Mouse (Mus musculus) right cerebral cortex, adult 2 months (tissue): ENCODE measurements at regions not wholly inside any gene's neighbourhood (a gene's known extent, or its start where the extent isn't known, plus 50 kb on each side); places are given as distances from the start of the nearest gene placed in this dataset.
A peak's percentile ranks its signal among the peaks of the same experiment; 100 is the strongest.

Experiments used
- DNase-seq, 2 experiments: peaks; one replicate each; pipeline ENCODE4 v3.0.0; 2021 to 2022; ENCODE audit warnings: low spot score in 2 of 2

DNA sequence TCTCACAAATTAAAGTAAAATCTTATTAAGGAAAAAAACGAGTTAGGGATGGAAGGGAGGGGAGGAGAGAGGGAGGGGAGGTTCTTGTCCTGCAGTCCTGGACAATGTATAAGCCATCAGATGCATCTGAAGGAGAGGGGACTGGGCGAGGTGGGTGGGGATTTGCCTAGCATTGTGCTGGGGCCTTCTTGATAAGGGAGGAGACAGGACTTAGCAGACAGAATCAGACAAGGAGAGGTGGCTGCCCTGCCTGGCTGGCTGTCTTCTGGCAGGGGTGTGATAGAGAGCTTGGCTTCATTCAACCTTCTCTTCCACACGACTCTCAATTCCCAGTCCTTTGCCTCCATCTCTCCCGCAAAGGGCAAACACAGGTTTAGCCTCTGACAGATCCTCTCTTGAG lies 318.9 kb downstream of the Gm49356 start:
- no peak for DNase-seq

DNA sequence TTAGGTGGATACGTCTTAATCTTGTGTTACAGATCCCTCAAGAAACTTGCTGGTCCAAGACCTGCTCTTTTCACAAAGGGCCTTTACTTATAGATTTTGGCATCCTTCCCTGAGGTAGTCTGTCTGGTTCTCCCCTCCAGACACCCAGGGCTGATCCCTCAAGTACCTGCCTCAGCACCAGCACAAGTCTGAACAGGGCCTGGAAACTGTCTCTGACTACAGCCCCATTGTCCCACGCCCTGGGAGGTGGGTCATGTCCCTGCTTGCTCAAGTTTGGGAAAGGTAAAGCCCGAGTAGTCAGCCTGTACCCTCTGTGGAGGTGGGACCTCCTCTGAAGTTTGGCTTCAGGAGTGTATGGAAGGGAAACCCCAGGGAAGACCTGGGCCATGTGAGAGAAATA lies 323.3 kb downstream of the Gm49356 start:
- DNase-seq = no peak

DNA sequence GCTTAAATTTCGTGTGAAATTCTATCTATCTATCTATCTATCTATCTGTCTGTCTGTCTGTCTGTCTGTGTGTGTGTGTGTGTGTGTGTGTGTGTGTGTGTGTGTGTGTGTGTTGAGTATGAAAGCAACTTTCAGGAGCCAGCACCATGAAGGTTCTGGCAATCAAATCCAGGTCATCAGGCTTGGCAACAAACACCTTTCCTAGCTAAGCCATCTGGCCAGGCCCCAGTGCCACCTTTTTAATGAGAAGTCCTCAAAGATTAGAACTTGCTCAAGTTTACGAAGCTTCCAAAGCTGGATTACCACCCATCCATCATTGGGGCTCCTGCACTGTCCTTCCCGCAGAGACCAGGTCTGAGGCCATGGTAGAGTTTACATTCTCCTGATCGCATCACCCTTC lies 325.0 kb downstream of the Gm49356 start:
- no peak for DNase-seq

DNA sequence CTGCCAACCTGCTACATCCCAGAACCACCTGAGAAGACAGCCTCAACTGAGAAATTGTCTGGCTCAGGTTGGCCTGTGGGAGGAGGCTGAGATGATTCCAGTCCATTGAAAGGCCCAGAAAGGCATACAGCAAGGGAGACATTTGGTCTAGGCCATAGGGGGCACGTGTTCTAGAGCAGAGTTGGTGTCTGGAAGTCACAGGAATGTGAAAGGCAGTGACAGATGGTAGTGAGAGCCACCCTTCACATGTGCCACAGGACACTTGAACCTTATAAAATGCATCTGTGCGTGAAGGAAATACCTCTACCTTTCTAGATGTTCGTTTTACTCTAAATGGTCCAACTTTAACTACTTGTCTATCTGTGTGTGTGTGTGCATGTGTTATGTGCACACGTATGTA lies 326.1 kb downstream of the Gm49356 start:
- no peak for DNase-seq

DNA sequence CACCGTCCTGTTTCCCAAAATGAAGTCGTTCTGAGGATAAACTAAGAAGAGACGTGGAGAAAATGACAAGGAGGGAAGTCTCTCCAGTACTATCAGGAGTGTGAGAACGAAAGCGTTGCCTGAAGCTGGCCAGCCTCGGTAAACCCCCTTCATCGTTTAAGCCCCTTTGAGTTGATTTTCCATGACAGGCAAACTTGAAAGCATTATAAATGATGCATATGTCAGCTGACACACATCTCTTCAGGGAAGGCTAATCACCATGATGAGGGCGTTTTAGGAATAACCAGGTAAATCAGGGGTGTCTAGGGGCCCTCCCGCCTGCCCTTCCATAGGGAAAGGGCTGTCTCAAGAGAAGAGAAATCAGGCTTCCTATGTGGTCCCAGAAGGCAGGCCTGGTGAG lies 328.4 kb downstream of the Gm49356 start:
- DNase-seq = no peak

DNA sequence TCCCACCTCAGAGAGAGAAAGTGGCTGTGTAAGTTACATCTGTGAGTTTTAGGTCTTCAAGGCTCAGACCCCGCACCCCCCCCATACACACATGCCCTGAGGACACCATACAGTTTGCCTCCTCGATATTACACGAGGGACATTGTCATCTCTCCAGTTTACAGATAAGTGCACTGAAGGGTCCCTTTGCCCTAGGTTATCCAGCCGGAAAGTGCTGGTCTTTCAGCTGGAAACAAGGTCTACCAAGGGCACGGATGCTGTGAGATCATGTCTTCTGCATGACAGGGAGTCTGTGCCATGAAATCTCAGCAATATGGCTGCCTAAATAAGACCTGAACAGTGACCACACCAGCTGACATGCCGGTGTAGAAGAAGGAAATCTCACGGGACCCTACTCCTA lies 329.8 kb downstream of the Gm49356 start:
- no peak for DNase-seq

DNA sequence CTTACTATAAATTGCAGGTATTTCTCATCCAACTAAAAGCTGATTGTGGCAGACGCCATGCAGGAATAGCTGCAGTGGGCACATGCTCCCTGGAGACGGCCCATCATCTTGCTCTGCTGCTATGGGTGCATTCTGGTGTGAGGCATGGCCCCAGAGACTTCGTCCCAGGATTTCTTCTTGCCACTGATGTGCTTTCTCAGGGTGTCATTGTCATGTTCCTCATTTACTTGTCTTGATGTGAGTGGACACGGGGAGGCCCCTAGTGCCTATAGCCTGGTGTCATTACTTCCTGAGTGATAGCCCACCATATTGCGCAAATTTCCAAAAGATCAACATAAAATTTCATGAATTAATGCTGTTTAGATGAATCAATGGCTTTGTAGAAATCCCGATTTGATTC lies 336.5 kb downstream of the Gm49356 start:
- DNase-seq = no peak

DNA sequence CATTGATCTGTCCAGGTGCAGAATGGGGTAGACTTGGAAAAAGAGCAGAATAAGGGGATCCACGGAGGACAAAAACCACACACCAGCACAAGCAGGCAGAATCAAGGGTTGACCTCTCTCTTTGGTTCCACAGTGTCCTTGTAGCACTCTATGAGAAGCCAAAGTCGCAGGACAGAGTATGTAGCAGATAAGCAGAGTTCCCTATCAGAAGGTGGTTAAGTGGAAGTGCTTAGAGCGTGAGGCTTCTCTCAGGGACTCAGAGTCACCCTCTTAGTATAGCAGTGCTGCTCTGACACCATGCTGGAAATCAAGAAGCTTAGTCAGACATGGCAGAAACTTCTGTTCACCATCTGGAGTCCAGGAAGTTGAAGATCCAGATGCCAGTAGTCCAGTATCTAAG lies 338.2 kb downstream of the Gm49356 start:
- DNase-seq = no peak

DNA sequence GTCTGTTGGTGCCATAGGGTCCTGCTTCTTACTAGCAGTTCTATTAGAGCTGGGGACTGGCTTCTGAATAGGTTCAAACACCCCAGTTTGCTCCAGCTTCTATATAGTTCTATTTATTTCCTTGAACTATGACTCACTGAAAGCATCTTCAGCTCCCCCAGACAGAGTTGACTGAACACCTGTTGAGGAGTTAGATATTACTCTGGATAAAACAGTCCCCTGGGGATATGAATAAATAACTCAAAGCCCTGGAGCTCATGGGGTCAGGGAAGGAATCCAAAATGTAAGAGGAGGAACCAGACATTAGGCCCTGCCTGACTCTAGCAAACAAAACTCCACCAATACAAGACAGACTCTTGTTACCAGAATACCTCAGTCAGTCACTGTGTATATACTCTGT lies 341.4 kb downstream of the Gm49356 start:
- no peak for DNase-seq

DNA sequence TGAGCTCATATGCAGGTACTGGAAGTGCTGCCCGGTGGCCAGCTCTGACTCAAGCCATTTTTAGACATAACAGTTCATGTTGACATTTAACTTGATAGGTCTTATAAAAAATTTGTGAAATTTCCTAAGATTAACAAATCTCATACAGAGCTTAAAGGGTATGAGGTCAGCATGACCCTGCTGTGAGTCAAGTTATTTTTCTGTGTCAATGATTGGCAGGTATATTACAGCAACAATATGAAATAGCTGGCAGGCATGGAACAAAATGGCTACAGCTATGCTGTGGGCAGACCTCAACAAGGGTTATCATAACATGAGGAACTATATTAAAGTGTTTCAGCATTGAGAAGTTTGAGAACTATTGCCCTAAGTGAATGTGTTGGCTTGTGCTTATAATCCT lies 342.6 kb downstream of the Gm49356 start:
- no peak for DNase-seq

DNA sequence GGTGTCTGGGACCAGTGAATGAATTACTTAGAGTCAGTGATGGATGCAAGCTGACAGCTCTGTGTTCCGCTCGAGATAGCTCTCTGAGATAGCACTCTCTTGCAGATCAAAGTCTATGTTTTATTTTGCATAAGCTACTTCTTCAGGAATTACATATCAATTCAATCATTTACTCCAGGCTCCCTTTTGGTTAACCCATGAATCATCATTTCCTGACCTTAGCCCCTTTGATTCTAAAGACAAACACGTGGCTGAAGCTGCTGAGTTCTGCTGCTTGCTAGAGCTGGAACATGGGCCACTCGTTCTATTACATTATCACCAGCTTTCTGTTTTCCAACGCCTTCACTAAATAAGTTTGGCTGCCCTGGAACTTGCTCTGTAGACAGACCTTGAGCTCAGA lies 343.2 kb downstream of the Gm49356 start:
- DNase-seq = no peak

DNA sequence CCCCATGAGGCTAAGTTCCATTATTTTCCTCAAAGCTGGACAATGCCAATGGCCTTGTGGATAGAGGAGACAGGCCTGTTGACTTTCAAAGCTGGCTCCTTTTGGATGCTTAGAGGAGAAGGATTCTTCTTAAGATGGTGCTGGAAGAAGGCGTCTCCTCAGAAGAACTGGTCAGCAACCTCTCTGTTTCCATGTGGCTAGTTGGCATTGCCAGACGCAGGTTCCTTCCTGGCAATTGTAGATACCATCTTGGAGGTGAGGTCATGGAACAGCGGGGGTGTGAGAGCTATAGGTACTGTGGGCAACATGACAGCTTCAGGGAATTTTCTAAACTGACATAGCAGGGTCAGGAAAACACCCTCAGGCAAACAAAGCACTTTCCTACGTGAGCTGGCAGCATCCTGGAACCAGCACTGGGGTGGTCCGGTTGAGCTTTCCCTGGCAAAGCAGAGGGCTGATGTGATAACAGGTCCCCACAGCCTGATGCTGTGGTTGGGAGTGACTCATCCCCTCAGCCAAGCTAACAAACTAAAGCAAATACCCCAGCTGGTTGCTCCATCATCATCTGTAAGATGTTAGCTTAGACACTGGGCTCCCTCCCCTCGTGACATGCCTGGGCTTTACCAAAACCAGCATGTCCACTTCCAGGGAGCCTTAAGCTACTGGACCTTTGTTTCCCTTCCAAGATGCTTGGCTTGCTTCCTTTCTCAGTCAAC lies 348.5 kb downstream of the Gm49356 start:
- no peak for DNase-seq

DNA sequence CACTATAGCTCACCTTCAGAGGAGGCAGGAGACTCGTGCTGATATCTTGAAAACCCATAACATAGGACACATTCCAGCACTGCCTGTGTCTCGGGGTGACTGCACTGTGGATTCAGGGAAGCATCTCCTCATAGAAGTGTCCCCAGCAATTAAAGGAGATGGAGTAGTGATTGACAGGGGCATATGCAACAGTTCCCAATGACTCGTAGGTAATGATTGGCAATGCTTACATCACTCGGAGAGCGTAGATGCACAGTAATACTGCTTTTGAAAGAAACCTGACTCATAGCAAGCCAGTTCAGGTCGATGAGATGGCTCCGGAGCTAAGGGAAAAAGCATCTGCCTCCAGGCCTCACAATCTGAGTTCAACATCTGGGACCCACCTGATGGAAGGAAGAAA lies 352.7 kb downstream of the Gm49356 start:
- no peak for DNase-seq

DNA sequence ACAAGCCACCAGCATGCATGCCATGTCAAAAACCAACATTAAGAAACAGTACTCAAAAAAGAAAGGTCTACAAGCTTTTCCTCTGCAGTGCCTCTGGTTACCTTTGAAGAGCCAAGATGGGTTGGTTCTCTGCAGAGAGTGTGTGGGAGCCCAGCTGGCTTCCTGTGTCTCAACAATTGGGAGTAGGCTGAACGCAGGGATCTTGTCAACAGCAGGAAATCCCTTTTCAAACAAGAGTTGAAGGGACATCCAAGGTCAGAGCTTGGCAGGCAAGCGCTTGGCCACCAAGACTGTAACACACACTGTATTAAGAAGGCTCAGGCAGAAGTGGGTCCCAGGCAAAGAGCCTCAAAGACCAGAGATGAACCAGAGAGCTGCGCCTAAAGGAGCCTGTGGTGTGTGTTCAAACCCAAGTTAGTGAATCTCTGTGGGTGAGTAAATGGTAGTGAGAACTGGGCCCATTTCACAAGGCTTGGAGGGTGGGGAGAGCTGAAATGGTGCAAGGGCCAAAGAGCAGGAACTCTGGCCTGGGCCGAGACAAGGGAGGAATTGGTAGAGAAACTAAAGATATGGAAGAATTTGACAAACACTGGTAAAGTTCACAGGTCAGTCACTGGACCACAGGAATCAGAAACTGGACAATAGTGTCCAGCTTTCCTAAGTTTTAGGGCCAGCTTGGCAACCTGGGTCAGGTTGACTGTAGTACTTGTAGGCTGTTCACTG lies 357.0 kb downstream of the Gm49356 start:
- DNase-seq = peak; percentile 2 to 3

DNA sequence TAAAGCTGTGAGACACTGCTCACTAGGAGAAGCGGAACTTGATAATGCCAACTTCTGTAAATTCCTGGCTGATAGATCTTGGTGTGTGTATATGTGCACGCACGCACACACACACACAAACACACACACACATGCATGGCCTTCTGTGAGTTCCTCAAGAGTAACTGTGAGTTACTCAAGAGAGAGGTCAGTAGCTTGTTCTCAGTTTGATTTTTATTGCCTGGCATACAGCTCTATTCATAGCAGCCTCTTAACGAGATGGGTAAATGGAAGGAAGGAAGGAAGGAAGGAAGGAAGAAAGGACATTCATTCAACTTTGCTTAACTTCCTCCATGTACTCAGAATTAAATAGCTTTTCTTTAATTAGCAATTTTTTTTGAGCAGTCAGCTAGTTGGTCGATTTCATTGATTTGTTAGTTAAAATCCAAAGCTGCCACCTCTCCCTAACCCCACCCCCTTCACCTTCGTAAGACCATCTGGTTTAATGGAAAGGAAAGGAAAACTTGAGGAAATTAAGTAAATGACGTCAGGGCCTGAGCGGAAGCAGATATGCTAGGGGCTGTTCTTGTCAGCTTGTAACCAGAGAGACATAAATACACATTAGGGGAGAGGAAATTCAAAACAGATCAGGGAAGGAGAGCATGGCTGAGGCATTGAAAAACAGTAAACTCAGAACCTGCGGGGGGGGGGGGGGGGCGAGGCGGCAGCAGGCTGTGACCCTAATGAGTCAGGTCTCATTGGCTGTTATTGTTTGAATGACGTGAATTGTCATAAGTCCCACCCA lies 359.6 kb downstream of the Gm49356 start:
- no peak for DNase-seq

DNA sequence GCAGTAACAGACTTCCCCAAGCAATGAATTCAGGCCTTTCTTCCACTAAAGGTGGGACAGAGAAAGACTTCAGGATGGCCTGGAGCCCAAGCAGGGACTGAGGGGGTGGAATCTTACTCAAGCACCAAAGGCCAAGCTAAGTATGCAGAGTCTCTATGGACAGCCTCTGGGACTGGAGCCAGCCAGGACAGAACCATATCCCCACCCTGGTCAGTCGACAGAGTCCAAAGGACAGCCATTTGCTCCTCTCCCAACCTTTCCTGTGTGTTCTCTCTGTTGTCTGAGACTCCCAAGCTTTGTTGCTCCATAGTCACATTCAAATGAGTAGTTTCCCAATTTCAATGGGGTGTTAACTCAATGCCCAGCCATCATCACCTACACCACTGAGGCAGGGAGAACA lies 372.3 kb downstream of the Gm49356 start:
- no peak for DNase-seq

DNA sequence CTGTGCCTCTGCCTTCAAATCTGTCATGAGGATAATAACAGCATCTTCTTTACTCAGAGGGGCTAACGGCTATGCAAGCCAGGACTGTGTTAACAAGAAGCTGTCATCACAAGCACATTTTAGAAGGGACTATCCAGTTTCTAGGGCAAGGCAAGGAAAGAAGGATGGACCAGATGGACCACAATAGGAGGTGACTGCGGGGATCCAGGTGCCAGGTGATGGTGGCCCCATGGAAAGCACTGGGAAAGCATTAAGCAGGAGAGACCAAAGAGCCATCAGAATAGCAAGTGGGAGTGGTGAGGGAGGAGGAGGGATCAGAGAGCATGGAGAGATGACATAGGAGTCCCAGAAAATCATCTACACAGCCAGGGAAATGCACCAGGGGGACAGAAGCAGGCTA lies 373.3 kb downstream of the Gm49356 start:
- no peak for DNase-seq

DNA sequence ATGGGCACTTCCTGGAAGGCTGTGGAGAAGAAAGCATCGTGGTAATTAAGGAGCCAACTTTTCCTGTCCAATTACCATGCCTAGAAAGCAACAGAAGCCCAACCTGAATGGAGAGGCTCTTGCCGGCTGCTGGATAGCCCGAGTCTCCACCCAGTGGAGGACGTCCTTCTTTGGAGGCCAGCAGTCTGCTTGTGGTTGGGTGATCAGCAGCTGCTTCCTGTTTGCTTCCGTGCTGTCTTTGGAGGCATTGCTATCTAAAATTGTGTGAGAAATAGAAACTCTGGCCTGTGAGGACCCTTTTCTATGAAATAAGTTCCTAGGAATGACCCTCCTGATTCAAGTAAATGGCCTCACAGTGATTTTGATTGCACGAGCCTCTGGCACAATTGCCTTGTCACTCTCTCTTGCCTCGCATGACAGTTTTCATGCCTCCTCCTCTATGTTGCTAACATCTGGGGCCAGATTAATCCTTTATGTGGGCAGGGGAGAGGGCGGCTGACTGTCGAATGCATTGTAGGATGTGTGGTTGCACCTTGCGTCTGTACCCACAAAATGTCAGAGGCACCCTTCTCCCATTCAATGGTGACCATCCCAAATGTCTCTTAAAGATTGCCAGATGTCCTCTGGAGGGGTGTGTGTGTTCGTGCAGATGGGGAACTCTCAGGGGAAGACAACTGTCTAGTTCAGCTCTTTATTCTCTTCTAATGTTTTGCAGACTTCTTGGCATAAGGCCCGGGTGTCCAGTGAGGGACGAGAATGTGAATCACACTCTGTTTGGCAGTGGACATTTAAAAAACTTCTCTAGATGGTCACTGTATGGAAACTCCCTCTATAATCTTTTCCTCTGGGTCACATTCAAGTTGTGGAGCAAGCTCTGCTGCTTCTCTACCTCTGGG lies 374.6 kb downstream of the Gm49356 start:
- no peak for DNase-seq
